Mouse (Mus musculus) liver, embryonic 11.5 days (tissue): ENCODE results near the gene Glmp. TPM values are rescaled to one million over a fixed set of nuclear protein-coding genes. Genes with fewer than 3 reads are reported as not detected.
"Not testable (repeated sequence)": the region's sequence is repeated elsewhere in the genome, so short reads cannot be mapped to it uniquely, and the experiment has no call there.

Experiments
- ATAC-seq: fragments of 200-750 bp; cut with Nextera tagmentation; replicated peaks from 2 replicates; pipeline ENCODE4 v1.8.0; 2017; ENCODE audit warnings: moderate number of reproducible peaks, mild to moderate bottlenecking, moderate TSS enrichment, moderate library complexity; ENCODE audit not compliant: low FRiP score
- DNase-seq: peaks from one replicate; pipeline ENCODE4 v3.0.0-alpha.2; 2017; ENCODE audit warnings: low spot score
- H3K27ac ChIP-seq: fragments of 300-500 bp; sonication (generic); 2 replicates; pipeline ENCODE4 v1.5.1; 2014; ENCODE audit warnings: mild to moderate bottlenecking, low read depth, low read length, control low read depth
- H3K27me3 ChIP-seq: fragments of 300-500 bp; sonication (generic); replicated peaks from 2 replicates; pipeline ENCODE4 v1.6.1; 2014; ENCODE audit warnings: low read length, mixed read lengths; ENCODE audit not compliant: control insufficient read depth, insufficient read depth
- H3K36me3 ChIP-seq: fragments of 300-500 bp; sonication (generic); 2 replicates; pipeline ENCODE4 v1.6.1; 2014; ENCODE audit warnings: mild to moderate bottlenecking, low read length, moderate library complexity, mixed read lengths; ENCODE audit not compliant: control insufficient read depth, insufficient read depth
- H3K4me1 ChIP-seq: fragments of 300-500 bp; sonication (generic); replicated peaks from 2 replicates; pipeline ENCODE4 v1.6.1; 2014; ENCODE audit warnings: low read length, mixed read lengths; ENCODE audit not compliant: control insufficient read depth, insufficient read depth
- H3K4me2 ChIP-seq: fragments of 300-500 bp; sonication (generic); 2 replicates; pipeline ENCODE4 v1.6.1; 2014; ENCODE audit warnings: mild to moderate bottlenecking, control low read depth, moderate library complexity
- H3K4me3 ChIP-seq: fragments of 300-500 bp; sonication (generic); 2 replicates; pipeline ENCODE4 v1.5.1; 2014; ENCODE audit warnings: low read depth, low read length, control low read depth
- H3K9ac ChIP-seq: fragments of 300-500 bp; sonication (generic); 2 replicates; pipeline ENCODE4 v1.6.1; 2014; ENCODE audit warnings: low read depth, low read length, control low read depth
- H3K9me3 ChIP-seq: fragments of 300-500 bp; sonication (generic); 2 replicates; pipeline ENCODE4 v1.6.1; 2016; ENCODE audit warnings: low read length, inconsistent platforms, mixed read lengths; ENCODE audit not compliant: control insufficient read depth
- WGBS: fragments of 180-500 bp; shearing (Covaris S2); extraction: QIAGEN DNeasy Blood & Tissue Kit; methylation state at CpG from one replicate; pipeline ENCODE4 v1.1.7; 2014; 5-methylcytosine and 5-hydroxymethylcytosine counted together
- polyA plus RNA-seq: library from polyadenylated mRNA; unstranded; fragments of >200 nt; fragmentation: Nextera tagmentation; extraction: Ambion mirVana; gene quantifications from 2 replicates; pipeline ENCODE4 v1.2.1, GENCODE M21; 2014

The Glmp gene
- polyA plus RNA-seq, 1 experiment from 2014 or later = 111 TPM

DNA sequence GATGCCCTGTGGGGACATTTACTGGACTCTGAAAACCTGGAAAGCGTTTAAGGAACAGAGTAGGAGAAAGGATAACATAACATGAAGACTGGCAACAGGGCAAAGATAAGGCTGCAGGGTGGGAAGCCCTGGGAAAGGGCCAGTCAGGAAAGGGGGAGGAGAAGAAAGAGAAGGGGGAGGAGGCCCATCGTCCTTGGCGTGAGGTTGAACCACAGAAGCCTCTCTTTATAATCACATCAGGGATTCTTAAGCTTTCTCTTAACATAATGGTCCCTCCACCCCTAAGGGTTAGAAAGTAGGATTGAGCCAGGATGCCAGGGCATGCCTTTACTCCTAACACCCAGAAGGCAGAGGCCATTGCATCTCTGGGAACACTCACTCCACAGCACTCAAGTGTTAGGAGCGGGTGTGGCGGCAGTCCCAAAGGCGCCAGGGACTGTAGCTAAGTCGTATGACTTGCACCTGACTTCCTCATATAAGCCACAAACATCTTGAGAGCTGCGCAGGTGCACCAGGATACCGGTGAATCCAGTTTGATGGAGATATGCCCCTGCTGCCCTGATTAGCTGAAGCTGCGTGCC lies 36.6 kb upstream of the Glmp start:
- H3K27me3 ChIP-seq, H3K9me3 ChIP-seq, H3K27ac ChIP-seq, H3K4me3 ChIP-seq, H3K4me1 ChIP-seq, ATAC-seq, H3K36me3 ChIP-seq, DNase-seq, H3K4me2 ChIP-seq, H3K9ac ChIP-seq: not testable (repeated sequence)
- 69% methylated on average over 8 of the region's 10 CpGs for WGBS

- H3K9me3 ChIP-seq = no peaks in the 10 kb centered on the region
- no peak overlapping the region for H3K4me2 ChIP-seq
- 61% methylated on average over 4 of the region's 4 CpGs for WGBS
- H3K9ac ChIP-seq = no peak overlapping the region
- no peaks in the 10 kb centered on the region; the same call in 1 of the 2 replicates for H3K36me3 ChIP-seq
- no peak for DNase-seq
- no peak for ATAC-seq
- H3K27ac ChIP-seq = no peak overlapping the region
- H3K4me3 ChIP-seq = no peak overlapping the region
- 0 out of 2 replicates have a peak, but pooled peaks cover 3% of the 10 kb centered on the region for H3K4me1 ChIP-seq
- no peaks in the 10 kb centered on the region for H3K27me3 ChIP-seq
Observed at GRCm38 (mm10) chr3:88291970-88292369, 32.9 kb upstream of the Glmp start.

DNA sequence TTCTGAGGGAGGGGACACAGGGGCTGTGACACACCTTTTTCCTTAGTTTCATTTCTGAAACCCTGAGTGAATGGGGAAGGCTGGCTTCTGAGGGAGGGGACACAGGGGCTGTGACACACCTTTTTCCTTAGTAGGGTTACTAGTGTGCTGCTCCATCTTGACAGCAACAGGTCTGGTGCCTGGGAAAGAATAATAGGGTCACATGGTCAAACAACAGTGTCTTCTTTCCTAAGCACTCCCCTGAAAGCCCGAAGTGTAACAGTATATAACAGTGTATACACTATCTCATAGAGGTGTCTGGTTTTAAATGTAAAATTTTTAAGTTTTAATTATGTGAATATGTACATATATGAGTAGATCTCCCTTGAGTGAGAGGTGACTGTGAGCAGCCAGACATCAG lies 29.6 kb upstream of the Glmp start:
- WGBS = 71% methylated on average over 1 of the region's 1 CpGs
- not testable (repeated sequence) for H3K9me3 ChIP-seq, H3K9ac ChIP-seq, H3K27me3 ChIP-seq, ATAC-seq, DNase-seq, H3K27ac ChIP-seq
- H3K4me3 ChIP-seq = peak overlapping the region; percentile 81; the same call in 1 of the 2 replicates
- H3K4me2 ChIP-seq = peak overlapping the region; percentile 67
- peaks cover 11% of the 10 kb centered on the region; the same call in 1 of the 2 replicates for H3K36me3 ChIP-seq
- H3K4me1 ChIP-seq = peaks cover 17% of the 10 kb centered on the region

- Histone ChIP-seq H3K4me3 (peak overlapping the region; percentile 81), H3K9me3 (no peaks in the 10 kb centered on the region), H3K9ac (peak overlapping the region; percentile 92), H3K27ac (peak overlapping the region; percentile 88), H3K27me3 (no peaks in the 10 kb centered on the region), H3K4me1 (peaks cover 17% of the 10 kb centered on the region), H3K36me3 (peaks cover 20% of the 10 kb centered on the region), H3K4me2 (peak overlapping the region; percentile 67)
- 0 out of 2 replicates have a peak, but pooled peaks have one; percentile 11 for ATAC-seq
- DNase-seq = no peak
- 2% methylated on average over 12 of the region's 12 CpGs for WGBS
Observed at GRCm38 (mm10) chr3:88296110-88296560, 28.7 kb upstream of the Glmp start.

- Histone ChIP-seq H3K36me3 (peaks cover 23% of the 10 kb centered on the region), H3K27me3 (no peaks in the 10 kb centered on the region), H3K9me3 (no peaks in the 10 kb centered on the region), H3K27ac (peak within 1 kb of the TSS; percentile 88), H3K4me3 (peak within 1 kb of the TSS; percentile 81), H3K4me1 (peaks cover 17% of the 10 kb centered on the region), H3K9ac (peak within 1 kb of the TSS; percentile 92), H3K4me2 (peak within 1 kb of the TSS; percentile 80)
- ATAC-seq = peak; percentile 99
- DNase-seq = peak; percentile 90
- under 1% methylated on average over 44 of the region's 44 CpGs for WGBS
Observed at GRCm38 (mm10) chr3:88296561-88297318, 28.1 kb upstream of the Glmp start, which contains the start of the genes Tsacc and Cct3. TSS of gene Tsacc (minus strand) at chr3:88296999. TSS of gene Cct3 (plus strand) at chr3:88297116.

DNA sequence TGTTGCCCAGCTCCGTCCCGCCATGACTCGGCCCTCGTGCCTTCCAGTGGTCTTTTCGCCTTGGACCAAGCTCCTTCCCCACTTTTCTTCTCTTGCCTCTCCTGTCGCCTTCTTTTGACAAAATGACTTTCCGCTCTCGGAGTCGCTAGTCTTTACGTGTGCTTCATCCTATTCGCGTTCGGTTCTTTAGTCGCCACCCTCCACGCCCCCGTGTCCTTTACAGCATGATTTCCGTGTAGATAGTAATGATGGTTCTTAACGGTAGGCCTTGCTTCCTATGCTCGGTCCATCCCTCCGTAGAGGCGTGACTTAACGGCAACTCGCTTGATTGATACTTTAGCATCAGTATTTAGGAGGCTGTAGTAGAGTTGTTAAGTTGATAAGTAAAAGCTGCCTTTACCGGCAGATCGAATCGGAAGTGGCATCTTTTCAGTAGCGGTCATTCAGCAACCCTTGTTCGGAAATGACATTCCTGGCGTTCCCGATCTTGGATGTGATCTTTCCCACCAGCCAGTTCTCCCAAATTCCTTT lies 27.4 kb upstream of the Glmp start:
- Histone ChIP-seq H3K4me3 (peak overlapping the region; percentile 81), H3K27me3 (no peaks in the 10 kb centered on the region), H3K9me3 (no peaks in the 10 kb centered on the region), H3K36me3 (peaks cover 27% of the 10 kb centered on the region), H3K27ac (peak overlapping the region; percentile 88), H3K4me2 (peak overlapping the region; percentile 80), H3K4me1 (peaks cover 17% of the 10 kb centered on the region), H3K9ac (peak overlapping the region; percentile 92)
- no peak for DNase-seq
- 0% methylated on average over 30 of the region's 30 CpGs for WGBS
- no peak for ATAC-seq

DNA sequence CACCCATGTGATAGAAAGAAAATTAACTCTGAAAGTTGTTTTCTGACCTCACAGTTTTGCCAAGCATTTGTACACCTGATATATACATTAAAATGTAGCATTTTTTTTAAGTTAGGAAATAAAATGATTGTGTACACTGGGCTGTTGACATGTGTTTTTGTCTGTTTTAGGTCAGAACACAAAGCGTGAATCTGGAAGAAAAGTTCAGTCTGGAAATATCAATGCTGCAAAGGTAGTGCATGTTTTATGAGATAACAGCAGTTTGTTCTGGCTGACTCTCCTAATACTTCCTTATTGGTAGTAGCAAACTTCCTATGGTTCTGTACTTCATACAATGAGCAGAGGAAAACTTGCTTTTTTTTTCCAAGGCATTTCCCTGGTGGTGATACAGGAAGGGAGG lies 25.7 kb upstream of the Glmp start:
- Histone ChIP-seq H3K36me3 (peaks cover 41% of the 10 kb centered on the region), H3K9me3 (no peaks in the 10 kb centered on the region), H3K4me1 (peaks cover 17% of the 10 kb centered on the region), H3K9ac (no peak overlapping the region), H3K27me3 (no peaks in the 10 kb centered on the region), H3K27ac (no peak overlapping the region), H3K4me2 (peak overlapping the region; percentile 80), H3K4me3 (peak overlapping the region; percentile 81; the same call in 1 of the 2 replicates)
- DNase-seq (no peak), ATAC-seq (no peak)
- WGBS = 45% methylated on average over 1 of the region's 1 CpGs

- no peak overlapping the region for H3K27ac ChIP-seq
- peaks cover 3% of the 10 kb centered on the region; the same call in 1 of the 2 replicates for H3K36me3 ChIP-seq
- 75% methylated on average over 5 of the region's 5 CpGs for WGBS
- H3K4me3 ChIP-seq = no peak overlapping the region
- peaks cover 10% of the 10 kb centered on the region for H3K4me1 ChIP-seq
- no peak for ATAC-seq
- no peak overlapping the region for H3K4me2 ChIP-seq
- H3K27me3 ChIP-seq = no peaks in the 10 kb centered on the region
- DNase-seq = no peak
- H3K9ac ChIP-seq = no peak overlapping the region
- no peaks in the 10 kb centered on the region for H3K9me3 ChIP-seq
Observed at GRCm38 (mm10) chr3:88328956-88329355, 4.1 kb downstream of the Glmp start.
